Mouse (Mus musculus) heart, adult 2 months (tissue): ENCODE measurements around the gene Prkd3. TPM values are rescaled to one million over a fixed set of nuclear protein-coding genes. Genes with fewer than 3 reads are reported as not detected.

Experiments
- DNase-seq, 2 experiments: peaks; one replicate each; pipeline ENCODE4 v3.0.0; 2021
- H3K27ac ChIP-seq: fragments of 200-600 bp; 2 replicates; pipeline ENCODE4 v1.8.1; 2022
- H3K27me3 ChIP-seq: fragments of 200-500 bp; 2 replicates; pipeline ENCODE4 v1.6.1; 2012; ENCODE audit warnings: mild to moderate bottlenecking, low read length, inconsistent platforms, mixed read lengths; ENCODE audit not compliant: control insufficient read depth, insufficient read depth
- H3K36me3 ChIP-seq: fragments of 200-500 bp; 2 replicates; pipeline ENCODE4 v1.6.1; 2012; ENCODE audit warnings: low read length, inconsistent platforms; ENCODE audit not compliant: control insufficient read depth, insufficient read depth
- H3K4me1 ChIP-seq: fragments of 200-500 bp; 2 replicates; pipeline ENCODE4 v1.6.1; 2011; ENCODE audit warnings: low read length; ENCODE audit not compliant: control insufficient read depth, insufficient read depth
- H3K4me3 ChIP-seq: fragments of 200-600 bp; 2 replicates; pipeline ENCODE4 v1.8.1; 2022
- H3K79me2 ChIP-seq: fragments of 200-500 bp; replicated peaks from 2 replicates; pipeline ENCODE4 v1.6.1; 2012; ENCODE audit warnings: mild to moderate bottlenecking, inconsistent platforms, low read length, moderate library complexity, mixed read lengths; ENCODE audit not compliant: control insufficient read depth, insufficient read depth
- H3K9ac ChIP-seq: fragments of 200-500 bp; 2 replicates; pipeline ENCODE4 v1.6.1; 2012; ENCODE audit warnings: low read depth, mild to moderate bottlenecking, control low read depth, inconsistent platforms, low read length, mixed read lengths
- CTCF ChIP-seq: fragments of 200-600 bp; IDR thresholded peaks from 2 replicates; pipeline ENCODE4 v1.8.1; 2022; ENCODE audit warnings: antibody characterized with exemption, mild to moderate bottlenecking, moderate library complexity
- EP300 ChIP-seq: fragments of 200-500 bp; IDR thresholded peaks from 2 replicates; pipeline ENCODE4 v1.6.1; 2011; ENCODE audit warnings: low read depth, low read length, control low read depth; ENCODE audit not compliant: insufficient read depth
- POLR2A ChIP-seq: fragments of 200-500 bp; IDR thresholded peaks from 2 replicates; pipeline ENCODE4 v1.6.1; 2011; ENCODE audit warnings: mild to moderate bottlenecking, low read depth, low read length, control low read depth; ENCODE audit not compliant: insufficient read depth
- WGBS: fragments of 180-500 bp; shearing (Covaris S2); methylation state at CpG from one replicate; pipeline ENCODE4 v1.1.7; 2018; 5-methylcytosine and 5-hydroxymethylcytosine counted together
- intact Hi-C: fragments of 180-260 bp; cut with DNase I; formaldehyde crosslinking; loops from one replicate; pipeline ENCODE4 v1.15.1; 2025
- polyA plus RNA-seq: library from polyadenylated mRNA; depleted of rRNA; stranded (reverse); fragments of >200 nt; gene quantifications from 2 replicates; pipeline ENCODE4 v1.2.3, GENCODE M21; 2012
- total RNA-seq, 2 experiments: library from RNA; stranded (reverse); gene quantifications; 2 replicates each; pipeline ENCODE4 v1.2.3; 2021

Gene Prkd3
- total and polyA plus RNA-seq, 3 experiments, result 6.9 to 16.6 (median 16.3) TPM

- WGBS, result 36% methylated on average over 9 of the region's 9 CpGs
- peak overlapping the region; percentile 72 for H3K27ac ChIP-seq
These were observed 25.4 kb downstream of the Prkd3 start for GRCm38 (mm10) chr17:78994931-78995820.

GRCm38 (mm10) chr17:78994382-78994781 lies 26.2 kb downstream of the Prkd3 start:
- intact Hi-C loops, result loop anchor here (2.0 kb wide), 1 partner anchor 20 kb away; no protein-coding TSS in a partner anchor
- no peak overlapping the region; the same call in 1 of the 2 replicates for H3K4me3 ChIP-seq
- DNase-seq, result peak in 1 of 2 experiments; percentile 29
- H3K36me3 ChIP-seq, result peaks cover 8% of the 10 kb centered on the region; the same call in 1 of the 2 replicates
- H3K79me2 ChIP-seq, result peaks cover 3% of the 10 kb centered on the region
- WGBS, result 42% methylated on average over 8 of the region's 8 CpGs
- H3K9ac ChIP-seq, result no peak overlapping the region
- H3K27me3 ChIP-seq, result no peaks in the 10 kb centered on the region
- peak overlapping the region; percentile 72 for H3K27ac ChIP-seq
- TF ChIP-seq EP300 (no peak), CTCF (no peak), POLR2A (no peak)
- peaks cover 11% of the 10 kb centered on the region for H3K4me1 ChIP-seq

More at GRCm38 (mm10) chr17:78994931-78995820, 25.4 kb downstream of the Prkd3 start:
- H3K4me3 ChIP-seq, result peak overlapping the region; percentile 19
- no peak for DNase-seq
- peaks cover 12% of the 10 kb centered on the region for H3K4me1 ChIP-seq
- peaks cover 8% of the 10 kb centered on the region; the same call in 1 of the 2 replicates for H3K36me3 ChIP-seq
- no peak overlapping the region; the same call in 1 of the 2 replicates for H3K9ac ChIP-seq
- intact Hi-C loops, result loop anchor here (2.0 kb wide), 1 partner anchor 20 kb away; no protein-coding TSS in a partner anchor
- no peaks in the 10 kb centered on the region for H3K27me3 ChIP-seq
- TF ChIP-seq POLR2A (no peak), CTCF (no peak), EP300 (no peak)
- H3K79me2 ChIP-seq, result peaks cover 2% of the 10 kb centered on the region

- peaks cover 11% of the 10 kb centered on the region for H3K4me1 ChIP-seq
- no peak overlapping the region for H3K4me3 ChIP-seq
- 64% methylated on average over 2 of the region's 2 CpGs for WGBS
- TF ChIP-seq POLR2A (no peak), EP300 (no peak), CTCF (no peak)
- peaks cover 3% of the 10 kb centered on the region for H3K79me2 ChIP-seq
- no peak for DNase-seq
- intact Hi-C loops, result loop anchor here (2.0 kb wide), 1 partner anchor 21 kb away; no protein-coding TSS in a partner anchor
- no peak overlapping the region for H3K27ac ChIP-seq
- H3K27me3 ChIP-seq, result no peaks in the 10 kb centered on the region
- H3K9ac ChIP-seq, result no peak overlapping the region
- peaks cover 8% of the 10 kb centered on the region; the same call in 1 of the 2 replicates for H3K36me3 ChIP-seq
These were observed 26.9 kb downstream of the Prkd3 start for GRCm38 (mm10) chr17:78993670-78994069.

- Histone ChIP-seq H3K4me1 (peaks cover 11% of the 10 kb centered on the region), H3K79me2 (peaks cover 2% of the 10 kb centered on the region), H3K36me3 (peaks cover 10% of the 10 kb centered on the region; the same call in 1 of the 2 replicates), H3K9ac (no peak overlapping the region), H3K27me3 (no peaks in the 10 kb centered on the region), H3K4me3 (no peak overlapping the region), H3K27ac (peak overlapping the region; percentile 16; the same call in 1 of the 2 replicates)
- intact Hi-C loops, result no loop called here
- no peak for TF ChIP-seq CTCF
- DNase-seq, result no peak
- WGBS, result 43% methylated on average over 9 of the region's 9 CpGs
These were observed 28.2 kb downstream of the Prkd3 start for GRCm38 (mm10) chr17:78992303-78993027.

- H3K4me1 ChIP-seq, result peaks cover 11% of the 10 kb centered on the region
- H3K79me2 ChIP-seq, result peaks cover 2% of the 10 kb centered on the region
- intact Hi-C loops, result no loop called here
- H3K36me3 ChIP-seq, result peaks cover 10% of the 10 kb centered on the region; the same call in 1 of the 2 replicates
- 92% methylated on average over 2 of the region's 2 CpGs for WGBS
- no peaks in the 10 kb centered on the region for H3K27me3 ChIP-seq
- no peak for DNase-seq
- no peak overlapping the region for H3K27ac ChIP-seq
- no peak overlapping the region for H3K4me3 ChIP-seq
- TF ChIP-seq EP300, result no peak
- no peak for TF ChIP-seq CTCF
- TF ChIP-seq POLR2A, result no peak
- H3K9ac ChIP-seq, result no peak overlapping the region
These were observed 29.1 kb downstream of the Prkd3 start for GRCm38 (mm10) chr17:78991549-78991948.
